Mouse (Mus musculus) embryonic fibroblast, embryonic 13.5 days (primary cell): Measurements from ENCODE around the gene Pdcl3. TPM values are rescaled to one million over a fixed set of nuclear protein-coding genes. Genes with fewer than 3 reads are reported as not detected.
A peak's percentile ranks its signal among the peaks of the same experiment; 100 is the strongest.

Experiments
- H3K27ac ChIP-seq: 2 replicates; pipeline ENCODE4 v1.5.1; 2012; ENCODE audit warnings: low read length, control low read depth, inconsistent platforms; ENCODE audit not compliant: insufficient read depth
- H3K4me1 ChIP-seq: 2 replicates; pipeline ENCODE4 v1.6.1; 2011; ENCODE audit warnings: low read length; ENCODE audit not compliant: control insufficient read depth, insufficient read depth
- H3K4me3 ChIP-seq: 2 replicates; pipeline ENCODE4 v1.5.1; 2011; ENCODE audit warnings: mild to moderate bottlenecking, control low read depth, low read length; ENCODE audit not compliant: insufficient read depth
- CTCF ChIP-seq: IDR thresholded peaks from 2 replicates; pipeline ENCODE4 v1.5.1; 2011; ENCODE audit warnings: mild to moderate bottlenecking, control low read depth, low read length, moderate library complexity, borderline replicate concordance; ENCODE audit not compliant: insufficient read depth
- POLR2A ChIP-seq: IDR thresholded peaks from 2 replicates; pipeline ENCODE4 v1.6.1; 2011; ENCODE audit warnings: low read depth, mild to moderate bottlenecking, control low read depth, low read length, moderate library complexity
- polyA plus RNA-seq: library from polyadenylated mRNA; stranded (reverse); fragments of >200 nt; gene quantifications from 2 replicates; pipeline ENCODE4 v1.2.4, GENCODE M21; 2011; ENCODE audit warnings: low read depth; ENCODE audit not compliant: missing spikeins, insufficient read length

The Pdcl3 gene
- polyA plus RNA-seq, 1 experiment = 194 TPM

DNA sequence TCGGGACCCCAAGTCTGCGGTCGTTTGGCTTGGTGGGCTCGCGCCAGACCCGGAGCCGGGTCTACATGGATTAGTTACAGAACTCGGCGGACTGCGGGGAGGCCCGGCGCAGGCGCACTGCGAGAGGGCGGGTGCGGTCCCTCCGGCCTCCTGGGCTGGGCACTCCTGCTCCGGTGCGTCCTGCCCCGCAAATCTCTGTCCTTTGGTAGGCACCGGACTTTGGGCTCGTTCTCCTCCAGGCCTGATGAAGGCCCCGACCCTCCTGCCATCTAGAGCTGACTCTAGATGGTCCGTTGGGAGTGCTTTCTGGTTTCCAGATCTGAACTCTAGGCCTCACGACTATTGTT is 2.4 kb downstream of the Pdcl3 start:
- H3K27ac ChIP-seq = peak overlapping the region; percentile 67
- 0 out of 2 replicates have a peak, but pooled peaks cover 2% of the 10 kb centered on the region for H3K4me1 ChIP-seq
- peak; percentile 65; the same call in 1 of the 2 replicates for TF ChIP-seq POLR2A
- no peak for TF ChIP-seq CTCF
- H3K4me3 ChIP-seq = peak overlapping the region; percentile 87

DNA sequence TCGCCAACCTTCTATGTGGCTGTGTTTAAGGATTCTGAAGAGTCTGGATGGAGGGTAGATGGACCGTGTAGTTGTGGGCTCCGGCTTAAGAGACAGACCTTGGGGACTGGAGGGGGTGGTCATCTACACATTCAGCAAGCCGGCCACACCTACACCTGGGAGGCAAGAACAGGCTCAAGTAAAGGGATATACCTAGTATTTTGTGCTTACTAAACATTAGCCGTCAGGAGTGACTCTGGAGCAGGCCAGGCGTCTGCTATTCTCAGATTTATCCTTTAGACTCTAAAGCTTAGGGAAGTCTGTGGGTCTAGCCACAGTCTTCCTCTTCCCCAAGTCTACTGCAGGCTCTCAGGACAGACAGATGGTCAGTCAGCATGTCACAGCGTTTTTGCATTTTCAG is 2.9 kb downstream of the Pdcl3 start:
- no peak for TF ChIP-seq CTCF
- no peak for TF ChIP-seq POLR2A
- Histone ChIP-seq H3K4me1 (0 out of 2 replicates have a peak, but pooled peaks cover 2% of the 10 kb centered on the region), H3K27ac (peak overlapping the region; percentile 67; the same call in 1 of the 2 replicates), H3K4me3 (peak overlapping the region; percentile 87)

DNA sequence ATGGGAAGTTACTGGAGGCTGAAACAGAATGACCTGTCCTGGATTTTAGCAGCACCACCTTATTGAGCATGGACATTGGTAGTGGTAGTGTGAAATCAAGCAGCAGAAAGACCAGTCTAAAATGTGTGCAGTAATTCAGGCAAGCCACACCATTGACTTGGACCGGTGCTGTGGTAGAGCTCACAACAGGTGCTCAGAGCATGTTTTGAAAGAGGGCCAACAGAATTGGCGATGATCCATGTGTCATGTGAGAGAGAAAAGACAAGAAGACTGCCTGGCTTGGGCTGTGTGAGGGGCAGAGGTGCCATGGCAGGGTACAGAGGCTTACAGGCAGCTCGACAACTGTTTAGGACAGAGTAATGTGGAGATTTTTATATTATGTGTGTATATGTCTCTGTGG is 7.0 kb downstream of the Pdcl3 start:
- H3K27ac ChIP-seq = no peak overlapping the region
- H3K4me1 ChIP-seq = peaks cover 4% of the 10 kb centered on the region; the same call in 1 of the 2 replicates
- TF ChIP-seq POLR2A (no peak), CTCF (no peak)
- H3K4me3 ChIP-seq = no peak overlapping the region

DNA sequence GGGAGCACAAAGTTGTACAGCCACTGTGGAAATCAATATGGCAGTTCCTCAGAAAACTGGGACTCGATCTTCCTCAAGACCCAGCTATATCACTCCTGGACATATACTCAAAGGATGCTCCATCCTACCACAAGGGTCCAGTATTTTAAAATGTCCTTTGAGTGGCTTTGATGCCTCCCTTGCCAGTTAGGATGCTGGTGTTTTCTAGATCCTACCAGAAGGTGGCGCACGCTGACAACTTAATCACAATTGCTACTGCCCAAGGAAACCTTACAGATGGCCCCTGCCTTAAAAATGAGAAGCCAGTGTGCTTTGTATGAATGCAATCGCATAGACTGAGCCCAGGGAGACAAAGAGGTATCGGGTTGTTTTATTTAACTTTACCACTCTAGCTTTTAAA is 15.7 kb downstream of the Pdcl3 start:
- Histone ChIP-seq H3K4me3 (no peak overlapping the region), H3K4me1 (no peaks in the 10 kb centered on the region), H3K27ac (no peak overlapping the region)
- TF ChIP-seq CTCF (peak; percentile 66; the same call in 1 of the 2 replicates), POLR2A (no peak)

DNA sequence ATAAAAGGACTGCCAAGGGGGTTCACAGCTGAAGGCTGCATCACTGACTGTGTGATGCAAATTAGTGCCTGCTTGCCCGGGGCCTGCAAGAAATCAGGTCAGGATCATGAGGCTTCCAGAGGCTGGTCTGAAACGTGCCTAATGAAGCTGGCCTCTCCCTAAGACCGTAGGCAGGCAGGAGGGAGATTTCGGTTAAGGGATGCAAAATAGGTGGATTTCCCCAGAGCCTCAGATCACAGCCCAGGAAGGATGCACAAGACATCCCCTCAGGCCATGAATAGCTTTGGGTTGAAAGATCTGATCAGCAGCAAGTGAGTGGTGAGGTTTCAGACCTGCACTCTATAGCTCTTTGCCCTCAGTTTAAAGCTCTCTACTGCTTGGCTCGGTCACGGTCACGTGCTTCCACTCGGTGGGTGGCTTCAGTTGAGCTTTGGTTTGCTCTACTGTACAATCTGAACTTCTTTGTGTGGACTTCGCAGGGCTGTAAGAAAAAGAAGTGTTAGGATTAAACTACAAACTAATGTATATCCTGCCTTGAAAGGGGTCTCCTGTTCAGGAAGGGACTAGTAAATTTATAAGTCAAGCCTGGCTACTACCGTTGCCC is 20.4 kb downstream of the Pdcl3 start:
- Histone ChIP-seq H3K4me1 (no peaks in the 10 kb centered on the region), H3K4me3 (no peak overlapping the region), H3K27ac (no peak overlapping the region)
- TF ChIP-seq CTCF (no peak), POLR2A (no peak)

DNA sequence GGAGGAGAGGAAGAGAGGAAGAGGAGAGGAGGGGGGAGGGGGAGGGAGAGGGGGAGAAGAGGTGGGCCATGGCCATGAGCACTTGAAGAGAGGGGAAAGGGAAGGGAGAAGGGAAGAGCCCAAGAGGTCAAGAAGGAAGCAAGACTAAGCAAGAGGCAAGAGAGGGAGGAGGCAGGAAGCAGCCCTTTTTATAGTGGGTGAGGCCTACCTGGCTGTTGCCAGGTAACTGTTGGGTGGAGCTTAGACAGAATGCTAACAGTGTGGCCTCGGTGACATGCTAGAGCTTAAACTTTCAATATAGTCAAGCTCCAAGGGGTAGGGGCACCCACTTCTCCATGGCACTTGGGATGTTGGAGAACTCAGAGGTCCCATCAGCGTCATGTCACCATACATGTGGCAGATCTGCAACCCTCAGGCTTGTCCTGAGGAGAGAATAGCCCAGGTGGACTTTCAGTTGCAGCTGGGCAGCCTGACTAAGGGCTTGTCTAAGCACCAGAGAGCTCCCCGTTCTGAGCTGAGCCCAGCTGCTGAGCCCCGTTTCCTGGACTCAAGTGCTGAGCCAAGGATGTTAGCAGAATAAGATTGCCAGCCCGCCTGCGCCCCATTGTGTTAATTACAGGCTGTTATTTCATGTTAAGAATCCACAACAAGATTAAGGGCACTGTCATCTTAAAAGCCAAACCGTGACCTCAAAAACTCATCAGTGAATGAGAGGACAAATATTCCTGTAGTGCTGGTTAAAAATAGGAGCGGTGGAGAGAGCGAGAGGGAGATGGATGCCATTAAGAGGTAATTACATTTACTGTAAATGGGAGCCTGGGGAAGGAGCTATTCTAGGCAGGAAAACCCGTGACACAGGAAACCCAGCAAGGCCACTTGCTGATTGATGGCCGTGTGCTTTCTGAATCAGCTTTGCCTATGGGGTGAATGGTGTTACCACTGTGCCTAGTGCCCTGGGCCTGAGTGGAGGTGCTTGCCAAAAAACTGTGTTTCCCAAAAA is 21.7 kb downstream of the Pdcl3 start:
- H3K4me3 ChIP-seq = no peak overlapping the region
- TF ChIP-seq CTCF (no peak), POLR2A (no peak)
- H3K4me1 ChIP-seq = no peaks in the 10 kb centered on the region
- no peak overlapping the region for H3K27ac ChIP-seq

DNA sequence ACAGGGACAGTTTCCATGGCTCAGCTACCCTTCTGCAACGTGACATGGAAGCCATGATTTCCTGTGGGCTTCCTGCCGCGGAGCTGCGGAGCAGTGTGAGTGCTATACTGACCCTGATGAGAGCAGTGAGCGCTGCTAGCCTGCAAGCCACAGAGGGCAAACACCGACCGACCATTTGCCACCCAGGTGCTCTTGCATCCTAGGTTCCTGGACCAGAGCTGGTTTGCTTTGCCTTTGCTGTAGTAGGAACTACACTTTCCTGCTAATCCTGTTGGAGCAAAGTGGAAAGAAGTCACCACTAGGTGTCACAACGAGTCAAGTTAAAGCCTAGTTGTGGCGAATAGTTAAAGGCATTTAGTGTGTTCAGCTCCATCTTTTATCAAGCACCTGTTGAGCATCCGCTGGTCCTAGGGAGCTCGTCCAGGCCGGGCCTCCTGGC is 25.2 kb downstream of the Pdcl3 start:
- Histone ChIP-seq H3K4me1 (no peaks in the 10 kb centered on the region), H3K4me3 (no peak overlapping the region), H3K27ac (no peak overlapping the region)
- no peak for TF ChIP-seq POLR2A
- TF ChIP-seq CTCF = no peak

DNA sequence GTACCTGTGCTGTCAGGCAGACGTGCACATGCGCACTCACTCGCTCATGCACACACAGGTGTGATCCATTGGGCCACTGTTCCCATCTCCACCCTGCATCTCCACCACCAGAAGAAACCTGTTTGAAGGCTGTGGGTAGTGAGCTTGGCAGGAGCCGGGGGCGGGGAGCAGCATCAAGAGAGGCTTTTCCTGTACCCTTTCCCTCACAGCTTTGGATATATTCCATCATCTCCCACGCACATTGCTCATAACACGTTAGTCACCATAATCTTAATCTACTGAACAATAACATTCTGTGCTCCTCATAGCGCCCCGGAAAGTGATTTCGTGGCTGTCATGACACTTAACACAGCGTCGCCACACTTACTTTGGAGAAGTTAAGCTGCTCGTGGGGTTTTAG is 27.2 kb downstream of the Pdcl3 start:
- TF ChIP-seq POLR2A (no peak), CTCF (no peak)
- H3K4me3 ChIP-seq = no peak overlapping the region

DNA sequence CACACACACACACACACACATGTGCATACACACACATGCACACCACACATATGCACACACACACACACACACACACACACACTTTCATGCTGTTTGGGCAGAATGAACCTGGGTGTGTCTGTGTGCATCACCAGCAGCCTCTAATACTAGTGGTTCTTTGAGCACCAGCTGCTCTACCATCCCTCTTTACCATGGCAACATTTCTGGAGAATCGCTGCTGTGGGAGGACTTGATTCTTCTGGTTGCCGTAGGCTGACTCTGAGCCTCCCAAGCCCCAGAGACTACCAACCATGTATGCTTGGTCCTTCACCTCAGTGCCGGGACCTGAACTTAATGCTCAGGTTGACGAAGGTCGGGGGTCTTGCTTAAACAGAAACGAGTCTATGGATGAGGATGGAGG is 28.4 kb downstream of the Pdcl3 start:
- Histone ChIP-seq H3K4me3 (no peak overlapping the region), H3K4me1 (no peaks in the 10 kb centered on the region)
- TF ChIP-seq POLR2A (no peak), CTCF (no peak)

More for the DNA sequence above, 27.2 kb downstream of the Pdcl3 start:
- Histone ChIP-seq H3K4me1 (no peaks in the 10 kb centered on the region), H3K27ac (no peak overlapping the region)

DNA sequence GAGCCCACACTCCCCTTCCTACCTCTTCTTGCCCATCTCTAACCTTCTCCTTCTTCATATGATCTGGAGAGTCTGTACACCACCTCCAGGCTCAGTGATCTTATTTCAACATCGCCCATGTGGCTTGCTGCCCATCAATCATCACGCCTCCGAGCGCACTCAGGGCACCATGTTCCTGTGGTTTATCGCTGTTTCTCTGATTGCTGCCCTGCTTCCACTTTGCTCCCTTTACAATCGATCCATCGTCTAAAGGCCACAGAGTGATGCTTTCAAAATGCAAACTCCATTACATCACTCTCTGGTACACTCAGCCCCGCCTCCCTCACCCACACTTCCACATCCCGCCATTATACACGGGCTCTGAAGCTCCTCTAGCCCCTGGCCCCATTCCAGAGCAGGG is 30.1 kb downstream of the Pdcl3 start:
- Histone ChIP-seq H3K4me1 (no peaks in the 10 kb centered on the region), H3K4me3 (no peak overlapping the region), H3K27ac (no peak overlapping the region)
- TF ChIP-seq CTCF (no peak), POLR2A (no peak)

More for the DNA sequence above, 28.4 kb downstream of the Pdcl3 start:
- H3K27ac ChIP-seq = no peak overlapping the region
